Mouse (Mus musculus) forebrain, embryonic 16.5 days (tissue): ENCODE measurements around the gene Vwf. TPM values are rescaled to one million over a fixed set of nuclear protein-coding genes. Genes with fewer than 3 reads are reported as not detected.

Experiments
- ATAC-seq: fragments of 200-750 bp; cut with Nextera tagmentation; 2 replicates; pipeline ENCODE4 v1.8.0; 2017; ENCODE audit warnings: mild to moderate bottlenecking, moderate library complexity
- H3K27ac ChIP-seq: fragments of 300-500 bp; sonication (generic); 2 replicates; pipeline ENCODE4 v1.5.1; 2014; ENCODE audit warnings: low read length, control low read depth
- H3K27me3 ChIP-seq: fragments of 300-500 bp; sonication (generic); replicated peaks from 2 replicates; pipeline ENCODE4 v1.6.1; 2014; ENCODE audit warnings: low read length; ENCODE audit not compliant: control insufficient read depth, insufficient read depth
- H3K36me3 ChIP-seq: fragments of 300-500 bp; sonication (generic); 2 replicates; pipeline ENCODE4 v1.6.1; 2014; ENCODE audit not compliant: control insufficient read depth, insufficient read depth
- H3K4me1 ChIP-seq: fragments of 300-500 bp; sonication (generic); replicated peaks from 2 replicates; pipeline ENCODE4 v1.6.1; 2014; ENCODE audit warnings: low read length; ENCODE audit not compliant: control insufficient read depth, insufficient read depth
- H3K4me2 ChIP-seq: fragments of 300-500 bp; sonication (generic); 2 replicates; pipeline ENCODE4 v1.6.1; 2014; ENCODE audit warnings: mild to moderate bottlenecking, low read length, control low read depth
- H3K4me3 ChIP-seq: fragments of 300-500 bp; sonication (generic); replicated peaks from 2 replicates; pipeline ENCODE4 v1.5.1; 2014; ENCODE audit warnings: mild to moderate bottlenecking, low read length, control low read depth
- H3K9ac ChIP-seq: fragments of 300-500 bp; sonication (generic); replicated peaks from 2 replicates; pipeline ENCODE4 v1.6.1; 2014; ENCODE audit warnings: low read depth, low read length, control low read depth
- H3K9me3 ChIP-seq: fragments of 300-500 bp; sonication (generic); 2 replicates; pipeline ENCODE4 v1.6.1; 2016; ENCODE audit warnings: low read length; ENCODE audit not compliant: control insufficient read depth
- WGBS: fragments of 180-500 bp; shearing (Covaris S2); extraction: QIAGEN DNeasy Blood & Tissue Kit; methylation state at CpG from one replicate; pipeline ENCODE4 v1.1.7; 2014; 5-methylcytosine and 5-hydroxymethylcytosine counted together
- polyA plus RNA-seq: library from polyadenylated mRNA; unstranded; fragments of >200 nt; fragmentation: Nextera tagmentation; extraction: Ambion mirVana; gene quantifications from 2 replicates; pipeline ENCODE4 v1.2.1, GENCODE M21; 2015

Gene Vwf
- polyA plus RNA-seq, 1 experiment from 2014 or later = 6.3 TPM

- no peak overlapping the region for H3K27ac ChIP-seq
- WGBS = 49% methylated on average over 5 of the region's 5 CpGs
- H3K9me3 ChIP-seq = 0 out of 2 replicates have a peak, but pooled peaks cover 3% of the 10 kb centered on the region
- no peaks in the 10 kb centered on the region for H3K36me3 ChIP-seq
- H3K4me2 ChIP-seq = no peak overlapping the region
- ATAC-seq = no peak
- H3K4me3 ChIP-seq = no peak overlapping the region
- H3K9ac ChIP-seq = no peak overlapping the region
- no peaks in the 10 kb centered on the region for H3K27me3 ChIP-seq
- no peaks in the 10 kb centered on the region for H3K4me1 ChIP-seq
These were observed 180.9 kb downstream of the Vwf start for GRCm38 (mm10) chr6:125727484-125727911.

- no peaks in the 10 kb centered on the region for H3K36me3 ChIP-seq
- H3K27ac ChIP-seq = no peak overlapping the region
- H3K27me3 ChIP-seq = no peaks in the 10 kb centered on the region
- no peak overlapping the region for H3K9ac ChIP-seq
- H3K9me3 ChIP-seq = 0 out of 2 replicates have a peak, but pooled peaks cover 3% of the 10 kb centered on the region
- no peak overlapping the region for H3K4me2 ChIP-seq
- no peaks in the 10 kb centered on the region for H3K4me1 ChIP-seq
- ATAC-seq = no peak
- 88% methylated on average over 6 of the region's 6 CpGs for WGBS
- no peak overlapping the region for H3K4me3 ChIP-seq
These were observed 182.9 kb downstream of the Vwf start for GRCm38 (mm10) chr6:125729471-125729870.

GRCm38 (mm10) chr6:125729986-125730535, 183.5 kb downstream of the Vwf start:
- no peak overlapping the region for H3K4me3 ChIP-seq
- ATAC-seq = no peak
- H3K4me1 ChIP-seq = no peaks in the 10 kb centered on the region
- no peaks in the 10 kb centered on the region for H3K27me3 ChIP-seq
- H3K27ac ChIP-seq = no peak overlapping the region
- 75% methylated on average over 11 of the region's 11 CpGs for WGBS
- H3K4me2 ChIP-seq = no peak overlapping the region
- 0 out of 2 replicates have a peak, but pooled peaks cover 3% of the 10 kb centered on the region for H3K9me3 ChIP-seq
- H3K9ac ChIP-seq = no peak overlapping the region
- no peaks in the 10 kb centered on the region for H3K36me3 ChIP-seq

Other genes with a start within 250 kb of the Vwf start
- gene Ltbr, start 232.9 kb upstream of the Vwf start, polyA plus RNA-seq = 10.4 and 11.6 TPM in 2 replicates
- 0.34 and 0.39 TPM in 2 replicates for gene Scnn1a, start 226.1 kb upstream of the Vwf start, polyA plus RNA-seq
- gene Tnfrsf1a, start 197.4 kb upstream of the Vwf start, polyA plus RNA-seq = 13.2 and 18.2 TPM in 2 replicates
- gene Plekhg6, start 166.0 kb upstream of the Vwf start, polyA plus RNA-seq = 0.07 TPM in 1 of 2 replicates, not detected in the other
- gene Cd9, start 52.0 kb upstream of the Vwf start, polyA plus RNA-seq = 78.4 and 101 TPM in 2 replicates
- 0.20 and 0.28 TPM in 2 replicates for gene Ano2, start 143.6 kb downstream of the Vwf start, polyA plus RNA-seq